ENCODE assay signal across 13 mouse cellular contexts in genomic region chr13:73769916-73770682, GRCm38 (mm10). TPM values are rescaled to one million over a fixed set of nuclear protein-coding genes. Genes with fewer than 3 reads are reported as not detected.
DNase-seq lines count a peak whose midpoint lies in the region; ATAC-seq and TF ChIP-seq lines count a peak whose summit lies in the region.
"Had no signal": no experiment of that assay in that cellular context is flagged by ENCODE, and none has a peak within 500 bp of the region (broad histone marks: within the 10 kb centered on the region; RNA-seq: fewer than 3 reads in every experiment).

No protein-coding gene starts in this region.

- H3K4me2 ChIP-seq in lung, embryonic 14.5 days: no peak overlapping the region
- no peak overlapping the region for H3K4me2 ChIP-seq in kidney, embryonic 15.5 days
- peak overlapping the region; percentile 33 for H3K4me2 ChIP-seq in liver, embryonic 12.5 days
- peak overlapping the region; percentile 14; the same call in 1 of the 2 replicates for H3K4me2 ChIP-seq in stomach, embryonic 16.5 days (ENCODE audit: low read depth, low read length)
- H3K4me2 ChIP-seq in neural tube, embryonic 15.5 days: no peak overlapping the region
- H3K4me2 ChIP-seq: embryonic facial prominence, embryonic 15.5 days; forebrain, embryonic 15.5 days had no signal

- H3K9ac ChIP-seq in lung, embryonic 14.5 days: no peak overlapping the region
- H3K9ac ChIP-seq in kidney, embryonic 15.5 days: no peak overlapping the region
- peak overlapping the region; percentile 36; the same call in 1 of the 2 replicates for H3K9ac ChIP-seq in liver, embryonic 12.5 days
- peak overlapping the region; percentile 8; the same call in 1 of the 2 replicates for H3K9ac ChIP-seq in stomach, embryonic 16.5 days (ENCODE audit: low read length)
- no peak overlapping the region for H3K9ac ChIP-seq in neural tube, embryonic 15.5 days (replicated peaks)
- H3K9ac ChIP-seq: embryonic facial prominence, embryonic 15.5 days; forebrain, embryonic 15.5 days had no signal

- WGBS in lung, embryonic 14.5 days: 58% methylated on average over 4 of the region's 4 CpGs
- WGBS in kidney, embryonic 15.5 days: 36% methylated on average over 4 of the region's 4 CpGs
- 55% methylated on average over 4 of the region's 4 CpGs for WGBS in liver, embryonic 12.5 days (ENCODE audit: insufficient replicate concordance)
- 46% methylated on average over 4 of the region's 4 CpGs for WGBS in stomach, embryonic 16.5 days
- 67% methylated on average over 4 of the region's 4 CpGs for WGBS in limb, embryonic 10.5 days
- 50% methylated on average over 4 of the region's 4 CpGs for WGBS in neural tube, embryonic 15.5 days

- TF ChIP-seq CTCF in lung, embryonic 14.5 days (IDR thresholded peaks at IDR 0.05; ENCODE audit: low read depth): no peak

- ATAC-seq in lung, embryonic 14.5 days (ENCODE audit: insufficient read depth): no peak
- ATAC-seq in kidney, embryonic 15.5 days (replicated peaks; ENCODE audit: low FRiP score): peak; percentile 81
- peak; percentile 73 for ATAC-seq in liver, embryonic 12.5 days
- peak; percentile 79 for ATAC-seq in stomach, embryonic 16.5 days (ENCODE audit: insufficient read depth, low FRiP score)
- no peak for ATAC-seq in neural tube, embryonic 15.5 days (ENCODE audit: low FRiP score)
- ATAC-seq: forebrain, embryonic 15.5 days had no signal

- no peak overlapping the region for H3K4me3 ChIP-seq in lung, embryonic 14.5 days (ENCODE audit: low read depth, low read length)
- no peak overlapping the region for H3K4me3 ChIP-seq in kidney, embryonic 15.5 days (replicated peaks)
- no peak overlapping the region for H3K4me3 ChIP-seq in liver, embryonic 12.5 days
- no peak overlapping the region for H3K4me3 ChIP-seq in stomach, embryonic 16.5 days (replicated peaks; ENCODE audit: low read length)
- no peak overlapping the region for H3K4me3 ChIP-seq in limb, embryonic 10.5 days
- H3K4me3 ChIP-seq in neural tube, embryonic 15.5 days (replicated peaks): no peak overlapping the region
- H3K4me3 ChIP-seq: embryonic facial prominence, embryonic 15.5 days; forebrain, embryonic 15.5 days had no signal

- intact Hi-C loops in left cerebral cortex, postnatal 4 days (cut with DNase I): no loop called here

- no peak overlapping the region; the same call in 1 of the 2 replicates for H3K27ac ChIP-seq in lung, embryonic 14.5 days (ENCODE audit: low read depth)
- peak overlapping the region; percentile 77 for H3K27ac ChIP-seq in kidney, embryonic 15.5 days
- H3K27ac ChIP-seq in liver, embryonic 12.5 days: peak overlapping the region; percentile 49
- H3K27ac ChIP-seq in stomach, embryonic 16.5 days (ENCODE audit: low read length): peak overlapping the region; percentile 82
- H3K27ac ChIP-seq in limb, embryonic 10.5 days: no peak overlapping the region
- no peak overlapping the region for H3K27ac ChIP-seq in neural tube, embryonic 15.5 days (replicated peaks)
- H3K27ac ChIP-seq: embryonic facial prominence, embryonic 15.5 days; forebrain, embryonic 15.5 days had no signal

- H3K27me3 ChIP-seq in lung, embryonic 14.5 days (ENCODE audit: insufficient read depth, low read length): no peaks in the 10 kb centered on the region
- no peaks in the 10 kb centered on the region for H3K27me3 ChIP-seq in kidney, embryonic 15.5 days
- H3K27me3 ChIP-seq in liver, embryonic 12.5 days (replicated peaks): no peaks in the 10 kb centered on the region
- H3K27me3 ChIP-seq in stomach, embryonic 16.5 days (ENCODE audit: control insufficient read depth, insufficient read depth, low read length): no peaks in the 10 kb centered on the region
- H3K27me3 ChIP-seq in limb, embryonic 10.5 days (ENCODE audit: low read depth, poor library complexity, severe bottlenecking): no peaks in the 10 kb centered on the region
- no peaks in the 10 kb centered on the region for H3K27me3 ChIP-seq in neural tube, embryonic 15.5 days (replicated peaks)
- H3K27me3 ChIP-seq: embryonic facial prominence, embryonic 15.5 days; forebrain, embryonic 15.5 days had no signal

- peaks cover 4% of the 10 kb centered on the region; the same call in 1 of the 2 replicates for H3K4me1 ChIP-seq in lung, embryonic 14.5 days (ENCODE audit: insufficient read depth)
- peaks cover 84% of the 10 kb centered on the region for H3K4me1 ChIP-seq in kidney, embryonic 15.5 days
- H3K4me1 ChIP-seq in liver, embryonic 12.5 days: peaks cover 75% of the 10 kb centered on the region
- H3K4me1 ChIP-seq in stomach, embryonic 16.5 days (ENCODE audit: control insufficient read depth, insufficient read depth, low read length): peaks cover 46% of the 10 kb centered on the region
- H3K4me1 ChIP-seq in limb, embryonic 10.5 days: peaks cover 48% of the 10 kb centered on the region
- peaks cover 13% of the 10 kb centered on the region for H3K4me1 ChIP-seq in neural tube, embryonic 15.5 days

- DNase-seq in lung, embryonic 14.5 days: peak; percentile 13
- DNase-seq in lung, postnatal 4 days: no peak
- no peak for DNase-seq in limb, embryonic 10.5 days (ENCODE audit: low spot score)
- no peak for DNase-seq in left cerebral cortex, postnatal 4 days
- DNase-seq: cerebellum, postnatal 36 days; heart, postnatal 10 days had no signal

- H3K36me3 ChIP-seq in lung, embryonic 14.5 days (ENCODE audit: insufficient read depth): no peaks in the 10 kb centered on the region; the same call in 1 of the 2 replicates
- no peaks in the 10 kb centered on the region for H3K36me3 ChIP-seq in kidney, embryonic 15.5 days
- H3K36me3 ChIP-seq in liver, embryonic 12.5 days: 0 out of 2 replicates have a peak, but pooled peaks cover 4% of the 10 kb centered on the region
- H3K36me3 ChIP-seq in stomach, embryonic 16.5 days (ENCODE audit: control insufficient read depth, insufficient read depth, low read length): no peaks in the 10 kb centered on the region
- H3K36me3 ChIP-seq in limb, embryonic 10.5 days: peaks cover 71% of the 10 kb centered on the region
- no peaks in the 10 kb centered on the region for H3K36me3 ChIP-seq in neural tube, embryonic 15.5 days
- H3K36me3 ChIP-seq: embryonic facial prominence, embryonic 15.5 days; forebrain, embryonic 15.5 days; G1E had no signal

- no peaks in the 10 kb centered on the region for H3K9me3 ChIP-seq in lung, embryonic 14.5 days (ENCODE audit: low read depth, low read length)
- H3K9me3 ChIP-seq in kidney, embryonic 15.5 days (replicated peaks): no peaks in the 10 kb centered on the region
- H3K9me3 ChIP-seq in liver, embryonic 12.5 days (replicated peaks): no peaks in the 10 kb centered on the region
- no peaks in the 10 kb centered on the region for H3K9me3 ChIP-seq in stomach, embryonic 16.5 days (replicated peaks; ENCODE audit: control insufficient read depth, low read length)
- H3K9me3 ChIP-seq in limb, embryonic 10.5 days (replicated peaks): no peaks in the 10 kb centered on the region
- no peaks in the 10 kb centered on the region for H3K9me3 ChIP-seq in neural tube, embryonic 15.5 days (replicated peaks)
- H3K9me3 ChIP-seq: embryonic facial prominence, embryonic 15.5 days; forebrain, embryonic 15.5 days; G1E had no signal

RNA-seq across cellular contexts. Expression of gene Slc12a7, which starts 37.2 kb away (rescaled TPM):
- polyA plus RNA-seq in lung, embryonic 14.5 days (2014; fragmentation: Nextera tagmentation; extraction: Ambion mirVana): 17.9 and 19.7 TPM in 2 replicates
- polyA plus RNA-seq in kidney, embryonic 15.5 days (2015; fragmentation: Nextera tagmentation; extraction: Ambion mirVana): 22.1 and 26.1 TPM in 2 replicates
- polyA plus RNA-seq in liver, embryonic 12.5 days (2016; fragmentation: Nextera tagmentation; extraction: Ambion mirVana): 10.8 and 11.1 TPM in 2 replicates
- polyA plus RNA-seq in stomach, embryonic 16.5 days (2015; fragmentation: Nextera tagmentation; extraction: Ambion mirVana): 22.8 and 26.1 TPM in 2 replicates
- 49.5 and 59.6 TPM in 2 replicates for polyA plus RNA-seq in limb, embryonic 10.5 days (2016; fragmentation: Nextera tagmentation; extraction: Ambion mirVana)
- 7.4 and 10.2 TPM in 2 replicates for polyA plus RNA-seq in neural tube, embryonic 15.5 days (2015; fragmentation: Nextera tagmentation; extraction: Ambion mirVana)
- 10 to 100 TPM; 12.1 to 12.3 TPM for total RNA-seq in left cerebral cortex, postnatal 4 days (2021)

Comparison
In these comparisons a context has a peak if more than half of its experiments do, and no peak if none do; other contexts are left out.
1. ATAC-seq: peak in kidney, embryonic 15.5 days (single experiment), liver, embryonic 12.5 days (single experiment) and stomach, embryonic 16.5 days (single experiment); none in lung, embryonic 14.5 days (single experiment) and neural tube, embryonic 15.5 days (single experiment).
2. H3K27ac ChIP-seq: peak in kidney, embryonic 15.5 days (single experiment), liver, embryonic 12.5 days (single experiment) and stomach, embryonic 16.5 days (single experiment); none in lung, embryonic 14.5 days (single experiment), limb, embryonic 10.5 days (single experiment) and neural tube, embryonic 15.5 days (single experiment).
3. H3K4me2 ChIP-seq: peak in liver, embryonic 12.5 days (single experiment) and stomach, embryonic 16.5 days (single experiment); none in lung, embryonic 14.5 days (single experiment), kidney, embryonic 15.5 days (single experiment) and neural tube, embryonic 15.5 days (single experiment).
4. H3K9ac ChIP-seq: peak in liver, embryonic 12.5 days (single experiment) and stomach, embryonic 16.5 days (single experiment); none in lung, embryonic 14.5 days (single experiment), kidney, embryonic 15.5 days (single experiment) and neural tube, embryonic 15.5 days (single experiment).